Comparison of ENCODE assay signal across 21 mouse cellular contexts in the genomic region with DNA sequence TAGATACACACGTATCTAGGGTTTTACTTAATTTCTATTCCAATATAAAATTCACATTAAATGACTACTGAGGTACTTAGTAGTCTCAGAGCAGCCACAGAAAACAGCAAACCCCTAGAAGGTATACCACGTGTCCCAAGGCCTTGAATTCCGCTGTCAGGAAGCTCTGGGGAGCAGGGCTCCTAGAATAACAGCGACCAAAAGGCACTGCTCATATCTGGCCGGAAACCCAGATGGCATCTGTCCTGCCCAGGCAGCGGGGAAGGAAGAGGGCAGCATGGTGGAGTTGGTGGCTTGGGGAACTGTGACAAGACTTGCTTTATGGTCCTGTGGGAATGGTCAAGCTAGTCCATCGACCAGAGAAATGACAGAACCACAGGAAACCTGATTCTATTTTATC.
DNase-seq lines count a peak whose midpoint lies in the region; ATAC-seq lines count a peak whose summit lies in the region.
"Had no signal": no experiment of that assay in that cellular context is flagged by ENCODE, and none has a peak within 500 bp of the region (broad histone marks: within the 10 kb centered on the region; RNA-seq: fewer than 3 reads in every experiment).

No protein-coding gene starts in this region.

- no peak for ATAC-seq in heart, embryonic 16.5 days (replicated peaks; ENCODE audit: extremely low read depth, insufficient read depth, low FRiP score)
- ATAC-seq in lung, embryonic 16.5 days (ENCODE audit: low read depth): 0 out of 2 replicates have a peak, but pooled peaks have one; percentile 43

- H3K9me3 ChIP-seq in heart, embryonic 16.5 days (replicated peaks; ENCODE audit: control insufficient read depth, low read length): no peaks in the 10 kb centered on the region
- no peaks in the 10 kb centered on the region for H3K9me3 ChIP-seq in lung, embryonic 16.5 days (ENCODE audit: control insufficient read depth, low read length)
- H3K9me3 ChIP-seq in limb, embryonic 10.5 days (replicated peaks): no peaks in the 10 kb centered on the region
- H3K9me3 ChIP-seq: forebrain, embryonic 12.5 days; hindbrain, embryonic 12.5 days; limb, embryonic 12.5 days; midbrain, embryonic 12.5 days; neural tube, embryonic 12.5 days had no signal

- H3K4me3 ChIP-seq in heart, embryonic 16.5 days (ENCODE audit: low read length): no peak overlapping the region
- H3K4me3 ChIP-seq in lung, embryonic 16.5 days (ENCODE audit: low read length): no peak overlapping the region
- no peak overlapping the region for H3K4me3 ChIP-seq in limb, embryonic 10.5 days
- H3K4me3 ChIP-seq: forebrain, embryonic 12.5 days; hindbrain, embryonic 12.5 days; left cerebral cortex, adult 2 months; limb, embryonic 12.5 days; midbrain, embryonic 12.5 days; neural tube, embryonic 12.5 days had no signal

- no peaks in the 10 kb centered on the region for H3K27me3 ChIP-seq in heart, embryonic 16.5 days (ENCODE audit: control insufficient read depth, insufficient read depth, low read length)
- no peaks in the 10 kb centered on the region for H3K27me3 ChIP-seq in lung, embryonic 16.5 days (ENCODE audit: control insufficient read depth, insufficient read depth, low read depth, low read length)
- no peaks in the 10 kb centered on the region for H3K27me3 ChIP-seq in limb, embryonic 10.5 days (ENCODE audit: low read depth, poor library complexity, severe bottlenecking)
- H3K27me3 ChIP-seq: CH12.LX; forebrain, embryonic 12.5 days; hindbrain, embryonic 12.5 days; limb, embryonic 12.5 days; midbrain, embryonic 12.5 days; neural tube, embryonic 12.5 days had no signal

- H3K4me2 ChIP-seq in heart, embryonic 16.5 days (ENCODE audit: low read depth, low read length): no peak overlapping the region
- H3K4me2 ChIP-seq in lung, embryonic 16.5 days (ENCODE audit: low read depth, low read length): no peak overlapping the region
- H3K4me2 ChIP-seq: forebrain, embryonic 12.5 days; hindbrain, embryonic 12.5 days; limb, embryonic 12.5 days; midbrain, embryonic 12.5 days; neural tube, embryonic 12.5 days had no signal

- no peak overlapping the region for H3K9ac ChIP-seq in heart, embryonic 16.5 days (ENCODE audit: low read length)
- H3K9ac ChIP-seq in lung, embryonic 16.5 days (ENCODE audit: low read length): no peak overlapping the region
- H3K9ac ChIP-seq: forebrain, embryonic 12.5 days; hindbrain, embryonic 12.5 days; limb, embryonic 12.5 days; liver, embryonic 14.5 days; midbrain, embryonic 12.5 days; neural tube, embryonic 12.5 days had no signal

- H3K4me1 ChIP-seq in heart, embryonic 16.5 days (ENCODE audit: control insufficient read depth, insufficient read depth, low read length): 0 out of 2 replicates have a peak, but pooled peaks cover 5% of the 10 kb centered on the region
- peaks cover 4% of the 10 kb centered on the region; the same call in 1 of the 2 replicates for H3K4me1 ChIP-seq in lung, embryonic 16.5 days (replicated peaks; ENCODE audit: control insufficient read depth, insufficient read depth, low read length)
- peaks cover 26% of the 10 kb centered on the region for H3K4me1 ChIP-seq in limb, embryonic 10.5 days

- peak; percentile 91 for DNase-seq in heart, adult 11 months
- DNase-seq in heart, adult 18-20 months: no peak
- DNase-seq in heart, adult 9 months (ENCODE audit: low spot score in 2 of 2): no peak
- DNase-seq in lung, postnatal 25 days (ENCODE audit: low spot score): no peak
- no peak for DNase-seq in limb, embryonic 10.5 days (ENCODE audit: low spot score)
- DNase-seq in cerebellum, postnatal 4 days (ENCODE audit: low spot score in 2 of 2): no peak
- DNase-seq: cerebellum, adult 8-10 months; gastrocnemius, postnatal 10 days; layer of hippocampus, adult 9-11 months; lung, postnatal 36 days; thymus, postnatal 25 days had no signal

- no peaks in the 10 kb centered on the region for H3K36me3 ChIP-seq in heart, embryonic 16.5 days (ENCODE audit: control insufficient read depth, insufficient read depth)
- H3K36me3 ChIP-seq in lung, embryonic 16.5 days (ENCODE audit: control insufficient read depth, insufficient read depth, low read length): no peaks in the 10 kb centered on the region
- no peaks in the 10 kb centered on the region for H3K36me3 ChIP-seq in limb, embryonic 10.5 days
- H3K36me3 ChIP-seq: forebrain, embryonic 12.5 days; hindbrain, embryonic 12.5 days; limb, embryonic 12.5 days; midbrain, embryonic 12.5 days; neural tube, embryonic 12.5 days had no signal

- H3K27ac ChIP-seq in heart, embryonic 16.5 days (ENCODE audit: low read length): peak overlapping the region; percentile 36; the same call in 1 of the 2 replicates
- H3K27ac ChIP-seq in lung, embryonic 16.5 days (ENCODE audit: low read length): peak overlapping the region; percentile 29; the same call in 1 of the 2 replicates
- H3K27ac ChIP-seq in limb, embryonic 10.5 days: 0 out of 2 replicates have a peak overlapping the region, but pooled peaks have one; percentile 25
- H3K27ac ChIP-seq: forebrain, embryonic 12.5 days; hindbrain, embryonic 12.5 days; left cerebral cortex, adult 2 months; limb, embryonic 12.5 days; liver, embryonic 14.5 days; midbrain, embryonic 12.5 days; neural tube, embryonic 12.5 days had no signal

- WGBS in heart, embryonic 16.5 days: 69% methylated on average over 7 of the region's 7 CpGs
- 71% methylated on average over 7 of the region's 7 CpGs for WGBS in lung, embryonic 16.5 days
- WGBS in limb, embryonic 10.5 days: 83% methylated on average over 7 of the region's 7 CpGs
